9 mouse cellular contexts compared by ENCODE assay signal in the genomic region with DNA sequence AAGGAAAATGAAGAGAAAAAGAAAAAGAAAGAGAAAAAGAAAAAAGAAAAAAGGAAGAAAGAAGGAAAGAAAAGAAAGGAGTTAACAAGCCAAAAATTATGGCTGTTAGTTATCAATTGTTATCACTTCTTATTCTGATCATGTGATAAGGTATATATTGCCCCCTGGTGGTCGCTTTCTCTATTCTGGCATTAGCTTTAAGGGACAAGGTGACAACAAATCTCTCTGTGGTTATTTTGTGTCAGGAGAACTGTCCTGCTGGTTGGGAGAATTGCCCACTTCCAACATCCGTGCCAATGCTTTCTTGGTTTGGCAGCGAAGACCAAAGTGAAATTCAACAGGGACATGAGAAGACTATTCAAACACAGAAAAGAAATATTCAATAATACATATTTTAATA. TPM values are rescaled to one million over a fixed set of nuclear protein-coding genes. Genes with fewer than 3 reads are reported as not detected.
DNase-seq lines count a peak whose midpoint lies in the region; ATAC-seq and TF ChIP-seq lines count a peak whose summit lies in the region.
"Had no signal": no experiment of that assay in that cellular context is flagged by ENCODE, and none has a peak within 500 bp of the region (broad histone marks: within the 10 kb centered on the region; RNA-seq: fewer than 3 reads in every experiment).

No protein-coding gene starts in this region.

- no peak overlapping the region for H3K4me2 ChIP-seq in embryonic facial prominence, embryonic 11.5 days (ENCODE audit: low read depth, low read length)
- H3K4me2 ChIP-seq in limb, embryonic 11.5 days (ENCODE audit: low read depth, severe bottlenecking) = no peak overlapping the region

- peaks cover 2% of the 10 kb centered on the region; the same call in 1 of the 2 replicates for H3K27me3 ChIP-seq in E14TG2a.4 (ENCODE audit: insufficient read depth, low read length)
- H3K27me3 ChIP-seq in embryonic facial prominence, embryonic 11.5 days (ENCODE audit: control insufficient read depth, insufficient read depth, low read length) = no peaks in the 10 kb centered on the region
- no peaks in the 10 kb centered on the region for H3K27me3 ChIP-seq in limb, embryonic 11.5 days (ENCODE audit: control insufficient read depth, insufficient read depth, low read length)

- no peaks in the 10 kb centered on the region for H3K9me3 ChIP-seq in E14TG2a.4 (ENCODE audit: low read length)
- H3K9me3 ChIP-seq in embryonic facial prominence, embryonic 11.5 days (replicated peaks; ENCODE audit: control insufficient read depth, low read length) = no peaks in the 10 kb centered on the region
- no peaks in the 10 kb centered on the region for H3K9me3 ChIP-seq in limb, embryonic 11.5 days (ENCODE audit: control insufficient read depth, low read length)

- no peak overlapping the region for H3K9ac ChIP-seq in embryonic facial prominence, embryonic 11.5 days (replicated peaks; ENCODE audit: low read length)
- no peak overlapping the region for H3K9ac ChIP-seq in limb, embryonic 11.5 days (ENCODE audit: low read length)

- peak in 1 of 2 experiments; percentile 73 for DNase-seq in layer of hippocampus, adult 2 months (ENCODE audit: low spot score in 2 of 2)
- DNase-seq in layer of hippocampus, adult 9-10 months (ENCODE audit: low spot score) = no peak
- DNase-seq in adrenal gland, postnatal 25 days = peak; percentile 27
- DNase-seq in embryonic facial prominence, embryonic 11.5 days (ENCODE audit: low spot score) = peak; percentile 81
- DNase-seq in limb, embryonic 11.5 days (ENCODE audit: low spot score) = peak; percentile 65
- peak; percentile 47 to 78 for DNase-seq in spleen, postnatal 4 days (ENCODE audit: low spot score in 2 of 2)
- no peak for DNase-seq in urinary bladder, adult 18-20 months (ENCODE audit: low spot score in 2 of 2)

- no peak overlapping the region for H3K27ac ChIP-seq in layer of hippocampus, adult 2 months
- H3K27ac ChIP-seq in embryonic facial prominence, embryonic 11.5 days (replicated peaks; ENCODE audit: low read depth, low read length) = no peak overlapping the region
- no peak overlapping the region for H3K27ac ChIP-seq in limb, embryonic 11.5 days (replicated peaks; ENCODE audit: low read depth, low read length)
- H3K27ac ChIP-seq: macrophage had no signal

- H3K36me3 ChIP-seq in E14TG2a.4 (ENCODE audit: insufficient read depth, low read length) = no peaks in the 10 kb centered on the region
- no peaks in the 10 kb centered on the region for H3K36me3 ChIP-seq in embryonic facial prominence, embryonic 11.5 days (replicated peaks; ENCODE audit: control insufficient read depth, insufficient read depth, low read depth, low read length)
- H3K36me3 ChIP-seq in limb, embryonic 11.5 days (ENCODE audit: control insufficient read depth, insufficient read depth, low read length) = no peaks in the 10 kb centered on the region

- 53% methylated on average over 3 of the region's 3 CpGs for WGBS in embryonic facial prominence, embryonic 11.5 days
- 52% methylated on average over 3 of the region's 3 CpGs for WGBS in limb, embryonic 11.5 days

- no peak overlapping the region for H3K4me3 ChIP-seq in layer of hippocampus, adult 2 months
- H3K4me3 ChIP-seq in E14TG2a.4 (replicated peaks; ENCODE audit: low read length) = no peak overlapping the region
- H3K4me3 ChIP-seq in embryonic facial prominence, embryonic 11.5 days (ENCODE audit: low read depth, low read length) = no peak overlapping the region
- H3K4me3 ChIP-seq in limb, embryonic 11.5 days (ENCODE audit: low read depth, low read length) = no peak overlapping the region

- peaks cover 5% of the 10 kb centered on the region for H3K4me1 ChIP-seq in E14TG2a.4 (replicated peaks; ENCODE audit: low read depth, low read length)
- no peaks in the 10 kb centered on the region for H3K4me1 ChIP-seq in embryonic facial prominence, embryonic 11.5 days (ENCODE audit: control insufficient read depth, insufficient read depth, low read length)
- H3K4me1 ChIP-seq in limb, embryonic 11.5 days (ENCODE audit: control insufficient read depth, insufficient read depth, low read length) = no peaks in the 10 kb centered on the region

- ATAC-seq in embryonic facial prominence, embryonic 11.5 days (replicated peaks; ENCODE audit: insufficient number of reproducible peaks, low FRiP score, low TSS enrichment, low read depth) = no peak
- no peak for ATAC-seq in limb, embryonic 11.5 days (ENCODE audit: insufficient number of reproducible peaks, low FRiP score, low TSS enrichment, low read depth)

- TF ChIP-seq CTCF in layer of hippocampus, adult 2 months (conservative IDR thresholded peaks at IDR 0.05) = peak; percentile 78
- TF ChIP-seq CTCF in E14TG2a.4 (conservative IDR thresholded peaks at IDR 0.05; ENCODE audit: low read length) = peak; percentile 41; the same call in 1 of the 2 replicates

RNA-seq across cellular contexts. Expression of gene Gls, which starts 34.6 kb away (rescaled TPM):
- total RNA-seq in layer of hippocampus, adult 2 months (2021) = 100 to 1,000 TPM; 391 to 398 TPM
- total RNA-seq in adrenal gland, postnatal 25 days (2021) = 89.1 and 104 TPM in 2 replicates
- polyA plus RNA-seq in embryonic facial prominence, embryonic 11.5 days (2014; fragmentation: Nextera tagmentation; extraction: Ambion mirVana) = 25.9 and 28.2 TPM in 2 replicates
- 29.0 and 30.6 TPM in 2 replicates for polyA plus RNA-seq in limb, embryonic 11.5 days (2014; fragmentation: Nextera tagmentation; extraction: Ambion mirVana)

Comparison
In these comparisons a context has a peak if more than half of its experiments do, and no peak if none do; other contexts are left out.
1. DNase-seq: peak in adrenal gland, postnatal 25 days (single experiment), embryonic facial prominence, embryonic 11.5 days (single experiment), limb, embryonic 11.5 days (single experiment) and spleen, postnatal 4 days (2 of 2); none in layer of hippocampus, adult 9-10 months (single experiment) and urinary bladder, adult 18-20 months (0 of 2).